Mouse (Mus musculus) CD4-positive, CD25-positive, alpha-beta regulatory T cell, adult 2 months (primary cell): ENCODE results near the gene Dcaf6.

Source experiments
- DNase-seq: peaks from one replicate; pipeline ENCODE4 v3.0.0-alpha.2; 2012; ENCODE audit warnings: low read depth, low spot score

Dcaf6 gene

DNA sequence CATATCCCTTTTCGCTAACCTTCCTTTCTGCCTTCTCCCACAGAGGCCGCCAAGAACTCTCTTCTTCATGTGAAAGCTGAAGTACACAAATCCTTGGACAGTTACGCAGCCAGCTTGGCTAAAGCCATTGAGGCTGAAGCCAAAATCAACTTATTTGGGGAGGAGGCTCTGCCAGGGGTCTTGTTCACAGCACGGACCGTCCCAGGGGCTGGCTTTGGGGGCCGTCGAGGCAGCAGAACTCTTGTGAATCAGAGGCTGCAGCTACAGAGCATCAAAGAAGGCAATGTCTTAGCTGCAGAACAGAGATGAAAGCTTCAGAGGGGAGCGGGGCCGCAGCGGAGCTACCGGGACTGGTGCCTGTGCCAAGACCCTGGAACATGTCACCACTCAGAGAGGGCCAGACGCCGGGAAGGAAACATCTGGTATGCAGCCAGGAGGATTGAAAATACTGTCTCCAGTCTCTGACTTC, 138.8 kb downstream of the Dcaf6 start:
- DNase-seq: no peak

DNA sequence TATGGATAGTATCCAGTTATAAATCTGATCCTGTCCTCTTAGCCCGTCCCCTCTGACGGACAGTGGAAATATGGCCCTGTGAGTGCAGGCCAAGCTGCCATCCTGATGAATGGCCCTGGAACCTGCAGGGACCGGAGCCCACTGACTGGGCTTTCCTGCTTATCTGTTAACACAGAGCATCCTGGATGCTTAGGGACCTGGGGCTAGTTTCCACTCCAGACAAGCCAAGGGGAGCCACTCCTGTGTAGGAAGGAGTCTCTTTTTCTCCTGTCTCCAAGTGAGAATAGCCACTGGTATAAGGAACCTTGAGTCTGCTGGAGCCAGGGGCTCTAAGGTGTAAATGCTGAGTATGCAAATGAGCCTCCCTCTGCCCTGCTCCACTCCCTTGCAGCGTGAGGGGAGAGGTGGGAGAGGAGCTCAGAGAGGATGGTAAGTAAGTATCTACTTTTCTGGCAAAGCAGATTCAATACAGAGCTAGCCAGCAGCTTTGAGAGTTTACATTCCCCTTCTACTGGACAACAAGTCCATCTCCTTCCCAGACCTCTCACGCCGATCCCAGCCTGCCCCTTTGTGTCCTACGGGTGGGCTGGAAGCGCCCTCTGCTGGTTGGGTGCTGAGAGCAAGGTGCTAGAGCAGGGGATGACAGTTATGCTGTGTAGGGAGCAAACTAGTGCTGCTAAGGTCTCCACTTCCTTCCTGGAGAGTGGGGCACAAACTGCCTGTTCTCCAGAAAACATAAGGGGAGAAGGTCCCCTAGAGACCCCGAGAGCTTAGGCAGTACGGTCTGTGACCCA, 139.9 kb downstream of the Dcaf6 start:
- peak; percentile 54 for DNase-seq

DNA sequence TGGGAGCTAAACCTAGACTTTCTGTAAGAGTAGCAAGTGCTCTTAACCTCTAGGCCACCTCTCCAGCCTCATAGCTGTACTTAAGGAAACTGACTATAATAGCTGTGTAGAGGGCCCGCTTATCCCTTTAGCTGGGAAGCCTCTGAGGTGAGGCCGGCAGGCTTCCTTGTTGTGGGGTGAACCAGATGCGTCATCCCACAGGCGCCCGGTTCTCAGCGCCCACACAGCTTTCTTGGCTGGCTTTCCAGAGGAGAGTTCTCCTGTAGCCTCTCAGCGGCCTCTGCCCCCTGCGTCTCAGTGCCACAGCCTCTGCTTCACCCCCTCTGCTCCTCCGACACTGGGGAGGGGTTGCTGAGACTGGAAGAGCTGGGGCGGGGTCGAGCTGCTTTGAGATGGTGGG, 143.9 kb downstream of the Dcaf6 start:
- DNase-seq: no peak

DNA sequence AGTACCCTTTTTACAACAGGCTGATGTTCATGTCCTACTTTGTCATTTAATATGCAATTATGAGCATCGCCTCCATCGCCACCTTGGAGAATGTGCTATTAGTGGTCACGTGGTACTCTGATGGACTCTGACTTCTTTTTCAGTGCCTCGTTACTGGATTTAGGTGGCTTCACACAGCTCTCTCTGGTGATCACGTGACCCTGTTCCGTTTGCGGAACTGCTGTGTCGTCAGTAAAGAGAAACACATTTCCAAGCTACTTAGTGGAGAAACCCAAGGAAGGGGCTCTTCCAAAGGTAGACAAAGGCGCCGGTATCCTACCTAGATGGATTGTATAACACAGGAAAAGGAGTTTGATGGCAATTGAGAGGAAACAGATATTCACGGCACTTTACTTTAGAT, 152.1 kb downstream of the Dcaf6 start:
- DNase-seq: no peak

DNA sequence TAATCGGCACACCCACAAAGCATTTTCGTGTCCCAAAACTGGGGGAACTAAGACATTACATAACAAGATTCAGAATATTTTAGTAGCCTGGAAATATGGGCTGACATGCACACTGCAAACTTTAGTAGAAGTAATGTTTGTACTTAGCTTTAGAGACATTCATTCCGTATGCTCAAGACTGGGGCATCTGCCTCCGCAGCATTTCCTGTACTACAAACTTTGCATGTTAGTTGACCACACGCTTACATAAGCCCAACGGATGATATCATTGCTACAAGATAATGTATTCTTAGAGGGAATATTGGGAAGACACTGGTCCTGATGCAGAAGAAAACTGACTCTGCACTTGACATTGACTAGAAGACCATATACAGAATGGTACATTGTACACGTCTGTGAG, 155.9 kb downstream of the Dcaf6 start:
- no peak for DNase-seq

DNA sequence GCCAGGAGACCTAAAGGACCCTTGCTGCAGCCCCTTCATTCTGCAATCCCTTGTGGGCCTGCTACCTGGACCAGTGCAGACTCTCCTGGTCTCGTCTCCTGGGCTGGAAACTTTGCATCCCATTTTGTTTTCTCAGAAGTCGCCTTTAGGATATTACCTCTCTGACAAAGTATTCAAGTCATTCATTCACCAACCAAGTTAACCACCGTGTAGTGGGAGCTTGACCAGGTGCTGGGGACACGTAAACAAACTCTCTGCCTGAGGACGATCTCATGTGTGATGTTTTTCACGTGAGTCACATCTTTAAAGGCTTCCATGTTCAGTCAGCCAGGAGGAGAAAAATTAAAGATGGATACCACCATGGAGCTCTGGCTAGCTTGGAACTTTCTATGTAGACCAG, 157.1 kb downstream of the Dcaf6 start:
- no peak for DNase-seq

DNA sequence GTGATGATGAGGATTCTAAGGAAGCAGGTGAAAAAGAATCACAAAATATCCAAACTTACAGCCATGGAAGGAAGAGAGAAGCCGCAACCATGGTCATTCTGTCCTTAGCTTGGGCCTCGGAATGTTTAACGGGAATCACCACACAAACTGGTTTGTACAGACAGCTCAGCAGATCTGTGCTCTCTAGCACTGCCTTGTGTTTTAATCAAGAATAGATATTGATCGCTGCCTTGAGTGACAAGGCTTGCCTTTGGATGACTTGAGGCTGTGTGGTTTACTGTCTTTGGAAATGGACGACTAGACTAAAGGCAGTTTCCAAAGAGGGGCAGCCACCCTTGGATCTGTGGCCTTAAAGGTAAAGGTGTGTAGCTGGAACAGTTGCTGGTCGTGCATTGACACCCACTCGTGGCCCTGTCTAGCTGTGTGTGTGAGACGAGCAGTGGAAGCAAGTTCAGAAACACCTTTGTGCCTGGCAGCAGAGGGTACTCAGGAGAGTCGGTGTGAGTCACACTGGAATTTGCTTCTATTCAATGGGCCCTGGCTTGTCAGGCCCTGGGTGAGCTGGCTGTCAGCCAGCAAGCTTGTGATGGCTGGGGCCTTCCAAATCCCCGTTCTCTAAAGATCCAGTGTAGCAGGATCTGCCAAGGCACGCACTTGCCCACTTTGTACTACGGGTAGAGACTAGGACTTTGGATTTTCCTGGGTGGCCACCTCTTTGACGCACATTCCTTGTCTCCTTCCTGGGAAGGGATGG, 157.6 kb downstream of the Dcaf6 start:
- DNase-seq: no peak

DNA sequence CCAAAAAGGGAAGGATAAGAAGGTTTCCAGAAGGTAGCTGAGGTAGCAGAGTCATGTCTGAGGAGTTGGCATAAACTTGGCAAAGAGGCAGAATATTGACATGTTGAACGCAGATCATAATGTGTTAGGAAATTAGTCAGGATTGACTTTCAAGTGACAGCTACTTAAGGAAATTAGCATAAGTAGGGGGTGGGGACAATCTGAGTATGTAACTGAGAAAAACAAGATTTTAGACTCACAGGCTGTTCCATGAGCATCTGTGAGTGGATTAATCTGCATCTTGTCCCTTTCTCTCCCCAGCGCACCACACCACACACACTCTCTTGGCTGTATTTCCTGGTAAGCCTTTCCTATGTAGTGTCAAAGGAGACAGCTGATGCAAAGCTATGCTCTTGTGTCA, 158.7 kb downstream of the Dcaf6 start:
- DNase-seq: no peak

DNA sequence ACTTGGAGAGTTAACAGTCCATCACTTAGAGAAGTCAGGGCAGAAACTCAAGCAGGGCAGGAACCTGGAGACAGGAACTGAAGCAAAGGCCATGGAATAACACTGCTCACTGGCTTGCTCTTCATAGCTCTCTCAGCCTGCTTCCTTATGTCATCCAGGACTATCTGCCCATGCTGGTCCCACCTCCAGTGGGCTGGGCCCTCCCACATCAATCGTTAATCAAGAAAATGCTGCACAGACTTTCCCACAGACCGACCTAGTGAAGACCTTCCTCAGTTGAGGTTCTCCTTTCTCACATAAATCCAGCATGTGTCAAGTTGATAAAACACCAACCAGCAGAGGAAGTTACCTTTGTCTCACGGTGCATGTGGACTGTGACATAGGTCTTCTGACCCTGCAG, 159.2 kb downstream of the Dcaf6 start:
- no peak for DNase-seq

DNA sequence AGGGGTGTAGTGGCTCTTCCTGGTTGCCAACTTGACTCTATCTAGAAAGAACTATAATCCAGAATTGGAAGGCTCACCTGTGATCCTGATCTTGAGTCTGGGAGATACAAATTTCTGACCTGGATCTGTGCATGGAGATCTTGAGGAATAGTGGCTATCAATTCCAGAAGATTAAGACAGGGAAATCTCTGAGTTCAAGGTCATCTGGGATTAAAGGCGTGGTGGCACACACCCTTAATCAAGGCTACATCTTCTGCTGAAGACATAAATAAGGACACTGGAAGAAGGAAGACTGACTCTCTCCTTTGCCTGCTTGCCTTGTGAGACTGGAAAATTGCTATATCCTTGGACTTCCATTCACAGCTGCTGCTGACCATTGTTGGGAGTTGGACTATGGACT, 164.8 kb downstream of the Dcaf6 start, which contains the start of gene Gpr161:
Gpr161 (plus strand) TSS at position 301 of the 400 bp plus-strand sequence.
- no peak for DNase-seq

DNA sequence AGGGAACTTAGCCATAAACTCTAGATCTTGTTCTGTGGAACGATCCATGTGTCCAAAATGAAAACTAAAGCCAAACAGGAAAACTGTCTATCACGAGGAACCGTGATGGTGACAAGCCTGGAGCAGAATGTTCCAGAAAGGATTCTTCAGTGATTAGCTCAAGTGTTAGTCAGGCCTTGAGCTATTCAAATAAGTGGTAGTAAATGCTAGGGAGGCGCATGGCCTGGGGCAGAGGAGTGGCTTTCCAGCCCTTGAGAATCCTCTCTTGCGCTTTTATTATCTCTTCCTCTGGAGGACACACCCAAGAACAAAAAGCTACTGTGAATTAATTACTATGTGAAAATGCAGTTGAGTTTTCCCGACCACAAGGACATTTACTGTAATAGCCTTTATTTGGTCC, 168.7 kb downstream of the Dcaf6 start:
- DNase-seq: no peak

DNA sequence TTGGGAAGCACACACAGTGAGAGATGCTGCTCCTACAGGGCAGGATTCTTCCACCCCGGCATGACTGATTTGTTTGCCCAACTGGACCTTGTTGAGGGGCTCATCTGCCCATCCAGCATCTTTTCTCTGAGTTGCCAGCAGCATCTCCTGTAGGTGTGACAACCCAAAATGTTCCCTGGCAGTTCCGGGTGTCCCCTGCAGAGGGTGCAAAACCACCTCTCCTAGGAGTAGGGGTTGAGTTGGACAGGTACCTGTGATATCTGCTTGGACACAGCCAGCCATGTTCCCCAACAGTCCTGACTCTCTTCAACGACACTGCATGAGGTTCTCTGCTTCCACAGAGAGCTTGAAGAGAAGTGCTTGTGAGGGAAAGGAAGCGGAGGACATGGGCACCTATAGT, 170.4 kb downstream of the Dcaf6 start:
- DNase-seq: peak; percentile 28

DNA sequence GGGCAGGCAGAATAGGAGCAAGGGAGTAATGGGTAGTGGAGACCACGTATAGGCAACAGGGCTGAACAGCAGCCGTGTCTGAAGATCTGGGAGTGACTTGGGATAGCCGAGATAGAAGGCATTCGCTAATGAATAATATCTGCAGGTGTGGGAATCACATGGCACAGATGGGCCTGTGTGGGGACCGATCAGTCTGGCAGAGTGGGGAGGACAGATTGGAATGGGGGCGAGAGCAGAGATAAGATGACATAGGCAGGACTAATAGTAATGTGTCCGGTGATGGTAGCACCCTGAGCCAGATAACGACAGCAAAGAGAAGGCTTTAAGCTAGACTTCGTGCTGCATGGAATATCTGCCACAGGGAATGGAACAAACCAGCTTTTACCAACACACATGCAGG, 172.1 kb downstream of the Dcaf6 start:
- no peak for DNase-seq

DNA sequence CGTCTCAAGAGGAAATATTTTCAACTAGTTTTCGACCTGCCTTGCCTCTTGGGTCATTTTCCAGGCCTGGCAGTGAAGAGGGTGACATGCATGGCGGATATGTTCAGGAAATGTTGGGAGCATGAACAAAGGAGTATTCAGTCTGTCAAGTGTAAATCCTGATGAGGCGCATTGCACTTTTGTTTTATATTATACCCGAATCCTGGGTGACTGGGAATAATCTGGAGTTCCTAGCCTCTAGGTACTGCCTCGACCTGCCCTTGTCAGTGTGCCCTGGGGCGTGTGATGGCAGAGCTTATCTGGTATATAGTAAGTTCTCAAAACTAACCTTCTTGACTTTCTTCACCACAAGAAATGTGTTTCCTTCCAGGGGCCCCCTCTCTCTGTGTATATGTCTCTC, 176.2 kb downstream of the Dcaf6 start:
- DNase-seq: no peak

DNA sequence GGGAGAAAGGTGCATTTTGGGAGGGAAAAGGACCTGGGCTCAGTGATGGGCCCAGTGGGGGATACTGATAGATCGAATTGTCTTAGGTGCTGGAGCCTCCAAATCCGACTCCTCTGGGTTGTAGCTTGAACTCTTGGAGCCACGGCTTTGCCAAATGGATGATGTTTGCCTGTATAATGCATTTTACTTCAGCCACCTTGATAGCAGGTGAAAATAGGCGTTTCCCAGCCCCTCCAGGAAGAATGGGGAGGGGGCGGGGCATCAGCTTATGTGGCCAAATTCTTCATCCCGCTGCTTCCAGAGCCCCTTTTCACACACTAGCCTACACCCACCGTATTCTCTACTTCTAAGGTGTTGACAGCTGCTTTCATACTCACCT, 177.3 kb downstream of the Dcaf6 start:
- DNase-seq: no peak

DNA sequence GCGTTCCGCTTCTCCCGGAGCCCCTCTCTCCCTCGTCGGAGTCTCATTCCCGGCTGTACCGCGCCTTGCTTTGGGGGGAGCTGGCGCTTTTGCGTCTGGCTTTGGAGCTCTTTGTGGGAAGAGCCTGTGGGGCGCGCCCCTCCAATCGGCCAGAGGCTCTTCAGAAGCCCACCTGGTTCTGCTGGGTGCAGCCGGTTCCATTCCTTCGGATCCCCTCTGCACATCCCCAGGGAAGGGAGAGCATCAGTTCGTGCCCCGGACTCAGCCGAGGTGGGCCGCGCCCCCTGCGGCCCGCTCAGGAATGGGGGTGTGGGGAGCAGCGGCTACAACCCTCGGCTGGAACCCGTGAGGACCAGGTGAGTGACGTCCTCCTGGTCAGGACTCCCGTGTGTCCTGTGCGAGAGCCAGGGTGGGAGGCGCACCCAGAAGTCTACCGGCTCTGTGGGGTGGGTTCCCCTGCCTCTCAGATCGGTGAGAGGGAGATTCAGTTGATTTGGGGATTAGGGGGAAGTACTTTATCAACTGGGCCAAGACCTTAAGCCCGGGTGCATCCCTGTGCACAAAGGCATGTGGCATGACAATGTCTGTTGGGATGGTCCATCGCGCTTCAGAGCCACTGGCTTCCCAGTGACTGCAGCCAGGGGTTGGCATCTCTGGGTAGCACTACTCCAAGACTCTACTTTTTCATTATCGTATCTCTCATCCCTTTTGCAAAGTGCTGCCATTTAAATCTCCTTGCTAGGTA, 177.9 kb downstream of the Dcaf6 start:
- DNase-seq: no peak

DNA sequence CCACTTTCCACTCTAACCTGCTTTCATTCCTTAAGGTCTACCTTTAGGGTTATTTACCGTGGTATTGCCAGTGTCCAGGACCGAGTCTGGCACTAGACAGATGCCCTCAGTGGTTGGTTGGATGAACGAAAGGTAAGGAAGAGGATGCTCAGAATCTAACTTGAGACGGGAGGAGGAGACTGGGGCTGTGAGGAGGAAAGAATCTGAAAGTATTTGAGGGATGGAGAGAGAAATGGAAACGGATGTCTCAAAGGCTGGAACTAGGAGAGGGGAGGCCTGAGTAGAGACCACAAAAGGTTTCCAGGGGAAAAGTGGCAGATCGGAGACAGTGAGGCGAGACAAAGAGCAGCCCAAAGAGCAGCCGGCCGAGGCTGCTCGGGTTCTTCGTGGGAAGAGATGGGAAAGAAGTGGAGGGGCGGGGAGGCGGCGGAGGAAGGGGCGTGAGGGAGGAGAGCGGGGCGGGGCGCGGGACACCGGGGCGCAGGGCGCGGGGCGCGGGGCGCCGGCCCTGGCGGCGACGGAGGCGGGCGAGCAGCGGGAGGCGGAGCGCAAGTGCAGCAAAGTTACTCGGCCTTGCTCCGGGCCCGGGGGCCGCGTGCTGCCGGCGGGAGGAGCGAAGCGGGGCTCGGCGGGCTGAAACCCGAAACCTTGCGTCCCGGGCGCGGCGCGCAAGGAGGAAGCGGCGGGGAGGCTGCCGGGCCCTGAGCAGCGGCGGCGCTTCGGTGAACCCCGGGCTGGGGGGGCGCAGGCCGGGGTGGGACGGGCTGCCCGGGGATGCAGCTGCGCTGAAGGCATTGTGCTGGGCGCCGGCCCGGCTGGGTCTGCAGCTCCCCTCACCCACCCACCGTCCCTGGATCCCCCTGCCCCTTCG, 178.7 kb downstream of the Dcaf6 start:
- DNase-seq: peak; percentile 22

DNA sequence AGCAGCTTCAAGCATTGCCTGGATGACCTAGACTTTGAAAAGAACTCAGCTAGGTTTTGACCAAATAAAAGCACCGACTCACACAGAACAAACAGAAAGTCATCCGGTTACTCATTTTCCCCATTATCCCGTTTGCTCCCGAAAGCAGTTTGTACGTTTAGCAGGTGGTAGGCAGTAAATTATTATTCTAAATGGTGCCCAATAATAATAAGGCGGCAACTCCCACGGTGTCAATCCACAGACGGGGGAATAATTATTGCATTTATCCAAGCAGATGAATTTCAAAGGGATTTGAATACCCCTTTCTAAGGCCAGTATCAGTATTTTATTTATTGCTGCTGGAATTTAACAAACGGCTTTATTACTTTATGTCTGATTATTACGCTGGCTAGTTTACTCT, 179.5 kb downstream of the Dcaf6 start:
- DNase-seq: no peak
